Mouse (Mus musculus) lung, embryonic 14.5 days (tissue): ENCODE measurements around the gene Usp47. TPM values are rescaled to one million over a fixed set of nuclear protein-coding genes. Genes with fewer than 3 reads are reported as not detected.

Source experiments
- ATAC-seq: fragments of 200-750 bp; cut with Nextera tagmentation; 2 replicates; pipeline ENCODE4 v1.8.0; 2017; ENCODE audit warnings: mild to moderate bottlenecking, moderate TSS enrichment, moderate library complexity; ENCODE audit not compliant: insufficient read depth
- DNase-seq: peaks from one replicate; pipeline ENCODE4 v3.0.0-alpha.2; 2015
- H3K27ac ChIP-seq: fragments of 300-500 bp; sonication (generic); 2 replicates; pipeline ENCODE4 v1.5.1; 2014; ENCODE audit warnings: low read depth, mild to moderate bottlenecking, moderate library complexity
- H3K27me3 ChIP-seq: fragments of 300-500 bp; sonication (generic); 2 replicates; pipeline ENCODE4 v1.6.1; 2014; ENCODE audit warnings: low read length, control low read depth; ENCODE audit not compliant: insufficient read depth
- H3K36me3 ChIP-seq: fragments of 300-500 bp; sonication (generic); 2 replicates; pipeline ENCODE4 v1.6.1; 2014; ENCODE audit warnings: control low read depth; ENCODE audit not compliant: insufficient read depth
- H3K4me1 ChIP-seq: fragments of 300-500 bp; sonication (generic); 2 replicates; pipeline ENCODE4 v1.6.1; 2014; ENCODE audit warnings: antibody characterized with exemption, control low read depth; ENCODE audit not compliant: insufficient read depth
- H3K4me2 ChIP-seq: fragments of 300-500 bp; sonication (generic); 2 replicates; pipeline ENCODE4 v1.6.1; 2014; ENCODE audit warnings: mild to moderate bottlenecking
- H3K4me3 ChIP-seq: fragments of 300-500 bp; sonication (generic); 2 replicates; pipeline ENCODE4 v1.5.1; 2014; ENCODE audit warnings: low read depth, low read length
- H3K9ac ChIP-seq: fragments of 300-500 bp; sonication (generic); 2 replicates; pipeline ENCODE4 v1.6.1; 2014
- H3K9me3 ChIP-seq: fragments of 300-500 bp; sonication (generic); 2 replicates; pipeline ENCODE4 v1.6.1; 2016; ENCODE audit warnings: low read depth, low read length, control low read depth
- CTCF ChIP-seq: IDR thresholded peaks from 2 replicates; pipeline ENCODE4 v1.5.1; 2016; ENCODE audit warnings: antibody characterized with exemption, low read depth
- WGBS: fragments of 180-500 bp; shearing (Covaris S2); extraction: QIAGEN DNeasy Blood & Tissue Kit; methylation state at CpG from one replicate; pipeline ENCODE4 v1.1.7; 2014; 5-methylcytosine and 5-hydroxymethylcytosine counted together
- polyA plus RNA-seq: library from polyadenylated mRNA; unstranded; fragments of >200 nt; fragmentation: Nextera tagmentation; extraction: Ambion mirVana; gene quantifications from 2 replicates; pipeline ENCODE4 v1.2.1, GENCODE M21; 2014

Usp47 gene
- polyA plus RNA-seq, 1 experiment from 2014 or later, result 92.1 TPM

DNA sequence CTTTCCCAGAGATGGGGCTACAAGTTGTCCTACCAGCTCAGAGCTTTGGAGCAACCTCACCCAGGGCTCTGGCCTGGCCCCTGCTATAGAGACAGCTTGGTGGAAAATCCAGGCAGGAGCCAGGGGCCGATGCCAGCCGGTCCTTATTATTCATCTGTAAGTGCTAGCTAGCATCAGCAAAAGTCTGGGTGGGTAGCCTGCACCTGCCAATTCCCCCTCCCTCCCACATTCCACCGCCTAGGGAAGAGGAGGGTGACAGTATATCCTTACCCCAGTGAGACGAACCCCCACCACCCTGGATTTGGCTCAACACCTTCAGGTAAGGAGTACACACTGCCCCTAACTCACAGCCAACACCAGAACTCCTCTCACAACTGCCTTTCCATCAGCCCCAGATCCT lies 104.7 kb downstream of the Usp47 start:
- DNase-seq, result no peak
- H3K9ac ChIP-seq, result no peak overlapping the region

DNA sequence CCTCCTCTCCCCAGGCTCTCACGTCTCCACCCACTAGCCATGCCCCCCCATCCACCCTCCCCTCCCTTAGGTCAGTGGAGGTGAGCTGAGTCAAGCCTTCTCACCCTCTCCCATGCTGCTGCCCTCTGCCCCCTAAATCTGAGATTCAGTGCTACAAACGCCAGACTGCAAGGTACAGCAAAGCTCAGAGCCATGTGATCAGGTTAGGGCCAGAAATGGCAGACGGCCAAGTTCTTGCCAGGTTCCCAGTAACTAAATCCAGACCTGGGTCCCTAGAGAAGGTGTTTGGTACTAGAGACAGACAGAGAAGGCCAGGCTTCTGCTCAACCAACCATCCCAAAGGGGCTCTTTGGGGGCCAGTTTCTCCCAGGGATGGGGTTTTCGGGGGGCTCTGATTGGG lies 105.5 kb downstream of the Usp47 start:
- Histone ChIP-seq H3K9me3 (no peaks in the 10 kb centered on the region), H3K27me3 (no peaks in the 10 kb centered on the region), H3K27ac (no peak overlapping the region), H3K4me1 (no peaks in the 10 kb centered on the region), H3K4me2 (no peak overlapping the region), H3K4me3 (no peak overlapping the region), H3K36me3 (no peaks in the 10 kb centered on the region), H3K9ac (no peak overlapping the region)
- WGBS, result 57% methylated on average over 4 of the region's 4 CpGs
- DNase-seq (peak; percentile 30), ATAC-seq (no peak)
- TF ChIP-seq CTCF, result no peak

More for the DNA sequence above, 104.7 kb downstream of the Usp47 start:
- no peaks in the 10 kb centered on the region for H3K36me3 ChIP-seq
- no peak overlapping the region for H3K4me3 ChIP-seq
- H3K27me3 ChIP-seq, result no peaks in the 10 kb centered on the region
- H3K4me1 ChIP-seq, result no peaks in the 10 kb centered on the region
- no peak for TF ChIP-seq CTCF
- ATAC-seq, result no peak
- H3K9me3 ChIP-seq, result no peaks in the 10 kb centered on the region
- 77% methylated on average over 4 of the region's 4 CpGs for WGBS
- H3K27ac ChIP-seq, result no peak overlapping the region
- H3K4me2 ChIP-seq, result no peak overlapping the region

DNA sequence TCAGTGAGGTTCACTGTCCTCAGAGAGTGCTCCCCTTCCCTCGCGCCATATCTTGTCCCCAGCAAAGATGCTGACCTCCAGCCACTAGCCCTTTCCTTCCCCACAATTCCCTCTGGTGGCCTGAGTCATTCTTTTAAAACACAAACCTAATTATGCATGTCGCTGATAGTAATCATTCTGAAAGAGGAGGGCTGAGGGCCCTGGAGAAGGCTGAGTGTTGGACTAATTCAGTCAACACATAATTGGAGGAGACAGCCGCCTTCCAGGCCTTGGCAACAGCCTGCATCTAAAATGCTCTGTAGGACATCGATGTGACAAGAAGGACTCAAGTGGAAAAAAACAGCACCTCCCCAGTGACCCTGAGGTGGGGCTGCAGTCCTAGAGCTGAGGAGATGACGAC lies 106.5 kb downstream of the Usp47 start:
- Histone ChIP-seq H3K27ac (no peak overlapping the region), H3K27me3 (no peaks in the 10 kb centered on the region), H3K36me3 (no peaks in the 10 kb centered on the region), H3K9me3 (no peaks in the 10 kb centered on the region), H3K4me3 (no peak overlapping the region), H3K9ac (no peak overlapping the region), H3K4me2 (no peak overlapping the region), H3K4me1 (no peaks in the 10 kb centered on the region)
- no peak for TF ChIP-seq CTCF
- ATAC-seq, result no peak
- DNase-seq, result no peak
- 74% methylated on average over 6 of the region's 6 CpGs for WGBS

DNA sequence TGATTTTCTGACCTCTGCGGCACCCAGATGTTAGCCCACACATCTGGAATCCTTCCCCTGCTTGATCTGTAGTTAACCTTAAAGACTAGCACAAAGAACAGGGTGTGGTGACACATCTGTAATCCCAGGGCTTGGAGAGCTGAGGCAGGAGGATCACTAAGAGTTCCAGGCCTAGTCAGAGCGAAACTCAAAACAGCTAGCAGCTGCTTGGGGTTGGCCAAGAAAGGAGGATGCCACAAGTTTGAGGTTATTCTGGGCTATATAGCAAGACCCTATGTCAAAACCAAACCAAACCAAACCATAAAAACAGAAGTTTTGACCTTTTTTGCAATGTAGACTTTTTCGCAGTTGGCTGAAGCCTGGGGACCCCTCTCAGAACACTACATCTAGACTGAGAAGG lies 107.4 kb downstream of the Usp47 start:
- ATAC-seq (no peak), DNase-seq (no peak)
- Histone ChIP-seq H3K4me1 (no peaks in the 10 kb centered on the region), H3K9me3 (no peaks in the 10 kb centered on the region), H3K36me3 (no peaks in the 10 kb centered on the region), H3K4me2 (no peak overlapping the region), H3K4me3 (no peak overlapping the region), H3K9ac (no peak overlapping the region), H3K27ac (no peak overlapping the region), H3K27me3 (no peaks in the 10 kb centered on the region)
- WGBS, result 97% methylated on average over 3 of the region's 3 CpGs
- TF ChIP-seq CTCF, result no peak

DNA sequence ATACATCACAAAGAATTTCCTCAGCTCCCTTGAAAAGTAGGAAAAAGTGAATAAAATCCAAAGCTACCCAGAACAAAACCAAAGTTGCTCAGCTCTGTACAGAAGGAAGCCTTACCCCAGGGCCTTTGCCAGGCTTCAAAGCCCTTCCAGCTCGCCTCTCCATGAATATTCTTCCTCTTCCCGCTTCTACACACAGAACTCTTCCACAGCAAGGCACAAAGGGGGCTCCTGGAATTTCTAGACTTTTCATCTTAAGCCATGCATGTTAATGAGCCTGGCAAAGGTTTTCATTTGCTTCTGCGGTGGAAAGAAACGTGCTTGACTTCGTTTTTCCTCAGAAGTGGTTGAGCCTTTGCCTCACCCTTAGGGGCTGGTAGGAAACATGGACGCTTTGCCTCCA lies 108.7 kb downstream of the Usp47 start:
- Histone ChIP-seq H3K27ac (no peak overlapping the region), H3K9ac (no peak overlapping the region), H3K27me3 (no peaks in the 10 kb centered on the region), H3K4me1 (no peaks in the 10 kb centered on the region), H3K4me2 (no peak overlapping the region), H3K4me3 (no peak overlapping the region), H3K36me3 (no peaks in the 10 kb centered on the region), H3K9me3 (no peaks in the 10 kb centered on the region)
- no peak for ATAC-seq
- no peak for DNase-seq
- TF ChIP-seq CTCF, result no peak
- 74% methylated on average over 6 of the region's 6 CpGs for WGBS

DNA sequence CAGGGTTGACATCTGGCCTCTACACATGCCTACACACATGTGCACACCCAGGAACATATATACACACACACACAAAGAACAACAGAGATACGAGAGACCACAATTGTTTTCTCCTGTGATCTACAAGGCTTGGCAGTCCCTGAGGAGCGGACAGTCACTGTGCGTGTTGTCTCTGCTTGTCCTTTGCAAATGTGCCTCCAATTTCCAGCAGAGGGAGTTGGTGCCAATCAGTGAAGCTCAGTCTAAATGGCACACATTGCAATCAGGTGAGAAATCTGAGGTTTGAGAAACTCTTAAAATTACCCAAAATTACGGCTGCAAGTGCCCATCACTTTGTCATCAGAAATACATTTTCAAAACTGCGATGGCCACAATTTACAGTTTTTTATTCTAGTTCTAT lies 110.0 kb downstream of the Usp47 start:
- WGBS, result 92% methylated on average over 5 of the region's 5 CpGs
- H3K36me3 ChIP-seq, result no peaks in the 10 kb centered on the region
- H3K4me1 ChIP-seq, result no peaks in the 10 kb centered on the region
- H3K9ac ChIP-seq, result no peak overlapping the region
- H3K27me3 ChIP-seq, result no peaks in the 10 kb centered on the region
- no peak for ATAC-seq
- H3K9me3 ChIP-seq, result no peaks in the 10 kb centered on the region
- no peak overlapping the region for H3K27ac ChIP-seq
- H3K4me3 ChIP-seq, result no peak overlapping the region
- peak; percentile 40 for TF ChIP-seq CTCF
- H3K4me2 ChIP-seq, result no peak overlapping the region
- DNase-seq, result no peak

DNA sequence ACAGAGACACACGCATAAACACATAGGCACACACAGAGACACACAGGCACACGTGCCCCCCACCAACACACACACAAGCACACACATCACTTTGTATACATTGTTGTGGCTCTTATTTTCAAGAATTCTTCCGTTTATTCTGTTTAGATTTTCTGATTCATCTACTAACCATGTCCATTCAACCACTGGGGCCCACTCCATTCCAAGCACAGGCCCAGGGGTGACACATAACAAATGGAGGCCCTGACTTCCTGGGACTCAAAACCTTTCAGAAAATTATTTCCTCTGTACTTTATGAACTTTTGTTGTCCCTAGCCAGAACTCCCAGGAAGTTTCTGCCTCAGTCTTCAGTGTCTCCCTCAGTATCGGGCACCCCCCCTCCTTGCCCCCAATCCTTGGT lies 111.9 kb downstream of the Usp47 start:
- Histone ChIP-seq H3K27me3 (no peaks in the 10 kb centered on the region), H3K4me2 (no peak overlapping the region), H3K9me3 (no peaks in the 10 kb centered on the region), H3K4me1 (no peaks in the 10 kb centered on the region), H3K27ac (no peak overlapping the region), H3K36me3 (no peaks in the 10 kb centered on the region), H3K9ac (no peak overlapping the region), H3K4me3 (no peak overlapping the region)
- ATAC-seq (no peak), DNase-seq (no peak)
- TF ChIP-seq CTCF, result no peak
- 86% methylated on average over 4 of the region's 4 CpGs for WGBS

DNA sequence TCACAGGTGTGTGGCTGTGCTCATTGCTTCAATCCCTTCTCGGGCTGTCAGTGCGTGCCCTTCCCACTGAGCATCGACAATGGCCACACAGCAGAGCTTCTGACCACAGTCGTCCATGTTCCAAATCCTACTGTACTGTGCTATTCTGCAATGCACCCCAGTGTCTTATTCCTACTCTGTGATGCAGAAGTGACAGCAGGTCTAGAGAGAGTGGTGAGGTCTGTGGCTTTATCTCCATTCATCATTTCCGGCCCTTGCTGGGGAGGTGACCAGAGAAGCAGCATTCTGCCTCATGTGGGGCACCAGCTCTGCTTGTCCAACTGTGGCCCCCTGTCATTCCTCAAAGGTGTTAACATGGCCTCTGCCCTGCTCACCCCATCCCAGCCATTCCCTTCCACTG lies 113.2 kb downstream of the Usp47 start:
- ATAC-seq (no peak), DNase-seq (no peak)
- no peaks in the 10 kb centered on the region for H3K36me3 ChIP-seq
- 76% methylated on average over 5 of the region's 5 CpGs for WGBS
- H3K4me3 ChIP-seq, result no peak overlapping the region
- no peaks in the 10 kb centered on the region for H3K9me3 ChIP-seq
- H3K4me1 ChIP-seq, result no peaks in the 10 kb centered on the region
- H3K27ac ChIP-seq, result no peak overlapping the region
- no peak overlapping the region for H3K9ac ChIP-seq
- no peaks in the 10 kb centered on the region for H3K27me3 ChIP-seq
- no peak for TF ChIP-seq CTCF
- no peak overlapping the region for H3K4me2 ChIP-seq
